Mouse (Mus musculus) lung, embryonic 14.5 days (tissue): ENCODE results near the gene Tnfrsf11a. TPM values are rescaled to one million over a fixed set of nuclear protein-coding genes. Genes with fewer than 3 reads are reported as not detected.

Source experiments
- ATAC-seq: fragments of 200-750 bp; cut with Nextera tagmentation; 2 replicates; pipeline ENCODE4 v1.8.0; 2017; ENCODE audit warnings: mild to moderate bottlenecking, moderate TSS enrichment, moderate library complexity; ENCODE audit not compliant: insufficient read depth
- DNase-seq: peaks from one replicate; pipeline ENCODE4 v3.0.0-alpha.2; 2015
- H3K27ac ChIP-seq: fragments of 300-500 bp; sonication (generic); 2 replicates; pipeline ENCODE4 v1.5.1; 2014; ENCODE audit warnings: low read depth, mild to moderate bottlenecking, moderate library complexity
- H3K27me3 ChIP-seq: fragments of 300-500 bp; sonication (generic); 2 replicates; pipeline ENCODE4 v1.6.1; 2014; ENCODE audit warnings: low read length, control low read depth; ENCODE audit not compliant: insufficient read depth
- H3K36me3 ChIP-seq: fragments of 300-500 bp; sonication (generic); 2 replicates; pipeline ENCODE4 v1.6.1; 2014; ENCODE audit warnings: control low read depth; ENCODE audit not compliant: insufficient read depth
- H3K4me1 ChIP-seq: fragments of 300-500 bp; sonication (generic); 2 replicates; pipeline ENCODE4 v1.6.1; 2014; ENCODE audit warnings: antibody characterized with exemption, control low read depth; ENCODE audit not compliant: insufficient read depth
- H3K4me2 ChIP-seq: fragments of 300-500 bp; sonication (generic); 2 replicates; pipeline ENCODE4 v1.6.1; 2014; ENCODE audit warnings: mild to moderate bottlenecking
- H3K4me3 ChIP-seq: fragments of 300-500 bp; sonication (generic); 2 replicates; pipeline ENCODE4 v1.5.1; 2014; ENCODE audit warnings: low read depth, low read length
- H3K9ac ChIP-seq: fragments of 300-500 bp; sonication (generic); 2 replicates; pipeline ENCODE4 v1.6.1; 2014
- H3K9me3 ChIP-seq: fragments of 300-500 bp; sonication (generic); 2 replicates; pipeline ENCODE4 v1.6.1; 2016; ENCODE audit warnings: low read depth, low read length, control low read depth
- CTCF ChIP-seq: IDR thresholded peaks from 2 replicates; pipeline ENCODE4 v1.5.1; 2016; ENCODE audit warnings: antibody characterized with exemption, low read depth
- WGBS: fragments of 180-500 bp; shearing (Covaris S2); extraction: QIAGEN DNeasy Blood & Tissue Kit; methylation state at CpG from one replicate; pipeline ENCODE4 v1.1.7; 2014; 5-methylcytosine and 5-hydroxymethylcytosine counted together
- polyA plus RNA-seq: library from polyadenylated mRNA; unstranded; fragments of >200 nt; fragmentation: Nextera tagmentation; extraction: Ambion mirVana; gene quantifications from 2 replicates; pipeline ENCODE4 v1.2.1, GENCODE M21; 2014

Tnfrsf11a gene
- polyA plus RNA-seq, 1 experiment from 2014 or later: 2.1 TPM

DNA sequence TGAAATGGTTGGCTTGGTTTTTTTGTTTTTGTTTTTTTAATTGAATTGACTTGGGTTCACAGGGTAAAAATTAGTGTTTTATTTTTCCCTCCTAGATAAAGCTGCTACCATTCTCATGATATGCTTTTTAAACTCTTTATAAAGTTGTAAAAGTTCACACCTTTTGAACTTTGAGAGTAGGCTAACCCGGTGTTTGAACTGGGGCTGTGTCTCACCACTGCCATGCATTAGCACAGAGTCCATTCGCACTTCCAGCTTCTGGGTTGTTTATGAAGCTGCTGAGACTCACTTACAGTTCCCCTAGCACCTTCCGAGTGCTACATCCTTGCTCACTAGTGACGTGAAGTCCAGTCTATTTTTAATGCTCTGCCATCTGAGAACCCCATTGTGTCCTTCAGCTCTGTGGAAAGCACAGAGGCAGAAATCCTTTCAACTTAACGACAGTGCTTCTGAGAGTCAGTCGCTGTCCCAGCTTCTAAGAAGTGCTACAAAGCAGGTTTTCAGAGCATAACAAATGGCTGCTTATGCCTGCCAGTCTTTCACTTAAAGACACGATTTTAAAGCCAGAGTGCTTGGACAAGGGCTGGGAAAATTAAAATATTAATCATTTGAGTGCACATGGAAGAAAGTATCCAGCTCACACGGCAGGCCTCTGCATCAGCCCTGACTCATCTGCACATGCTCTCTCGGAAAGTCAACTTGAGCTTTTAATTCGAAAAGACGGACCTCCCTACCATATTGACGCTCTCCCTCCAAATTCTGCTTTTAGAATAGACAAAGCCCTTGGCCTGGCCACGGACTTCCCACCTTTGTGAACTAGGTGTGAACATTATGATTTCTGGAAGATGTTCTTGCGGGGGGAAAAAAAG is 34.1 kb downstream of the Tnfrsf11a start:
- ATAC-seq: no peak
- no peak for TF ChIP-seq CTCF

DNA sequence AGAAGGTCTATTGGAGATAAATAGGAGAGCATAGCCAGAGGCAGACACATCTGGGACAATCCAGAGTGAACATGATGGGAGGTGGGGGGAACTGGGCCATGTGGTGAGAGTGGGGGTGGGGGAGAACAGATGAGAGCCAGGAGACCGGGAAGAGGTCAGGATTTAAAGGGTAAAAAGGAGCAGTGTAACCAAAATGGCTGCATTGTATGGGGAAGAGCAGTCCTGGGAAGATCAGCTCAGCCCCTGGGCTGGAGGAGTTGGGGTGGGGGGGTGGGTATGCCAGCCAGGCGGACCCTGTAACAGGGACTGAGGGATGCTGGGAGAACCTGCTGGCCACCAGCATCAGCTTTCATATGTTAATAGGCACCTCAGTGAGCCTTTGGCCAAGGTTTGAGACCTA is 34.8 kb downstream of the Tnfrsf11a start:
- Histone ChIP-seq H3K9me3 (no peaks in the 10 kb centered on the region), H3K9ac (no peak overlapping the region), H3K36me3 (no peaks in the 10 kb centered on the region), H3K4me3 (no peak overlapping the region), H3K27me3 (no peaks in the 10 kb centered on the region), H3K4me1 (no peaks in the 10 kb centered on the region; the same call in 1 of the 2 replicates), H3K27ac (no peak overlapping the region), H3K4me2 (no peak overlapping the region)
- no peak for ATAC-seq
- no peak for TF ChIP-seq CTCF
- DNase-seq: no peak
- WGBS: 74% methylated on average over 2 of the region's 2 CpGs

More for the DNA sequence above, 34.1 kb downstream of the Tnfrsf11a start:
- Histone ChIP-seq H3K4me2 (no peak overlapping the region), H3K9me3 (no peaks in the 10 kb centered on the region), H3K27ac (0 out of 2 replicates have a peak overlapping the region, but pooled peaks have one; percentile 6), H3K9ac (no peak overlapping the region), H3K27me3 (no peaks in the 10 kb centered on the region), H3K4me1 (no peaks in the 10 kb centered on the region; the same call in 1 of the 2 replicates), H3K4me3 (no peak overlapping the region), H3K36me3 (no peaks in the 10 kb centered on the region)
- DNase-seq: peak; percentile 8
- 54% methylated on average over 14 of the region's 14 CpGs for WGBS

DNA sequence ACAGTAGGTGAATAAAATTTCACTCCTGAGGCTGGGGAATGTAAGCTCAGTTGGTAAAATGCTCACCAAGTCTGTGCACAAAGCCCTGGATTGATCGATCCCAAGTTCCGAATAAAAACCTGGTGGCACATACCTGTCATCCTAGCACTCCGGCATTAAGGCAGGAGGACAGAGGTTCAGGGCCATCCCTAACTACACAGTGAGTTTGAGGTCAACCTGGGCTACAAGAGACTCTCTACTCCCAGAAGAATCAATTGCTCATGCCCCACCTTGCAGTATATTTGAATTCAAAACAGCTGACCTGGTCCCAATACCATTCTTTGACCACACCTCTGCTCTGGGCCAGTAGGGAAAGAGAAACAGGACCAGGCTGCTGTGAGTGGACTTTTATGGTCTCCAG is 35.2 kb downstream of the Tnfrsf11a start:
- DNase-seq: no peak
- no peaks in the 10 kb centered on the region for H3K9me3 ChIP-seq
- ATAC-seq: no peak
- H3K4me1 ChIP-seq: no peaks in the 10 kb centered on the region; the same call in 1 of the 2 replicates
- WGBS: 92% methylated on average over 3 of the region's 3 CpGs
- H3K4me2 ChIP-seq: no peak overlapping the region
- H3K27me3 ChIP-seq: no peaks in the 10 kb centered on the region
- no peak for TF ChIP-seq CTCF
- H3K36me3 ChIP-seq: no peaks in the 10 kb centered on the region
- no peak overlapping the region for H3K9ac ChIP-seq
- no peak overlapping the region for H3K4me3 ChIP-seq
- H3K27ac ChIP-seq: no peak overlapping the region

DNA sequence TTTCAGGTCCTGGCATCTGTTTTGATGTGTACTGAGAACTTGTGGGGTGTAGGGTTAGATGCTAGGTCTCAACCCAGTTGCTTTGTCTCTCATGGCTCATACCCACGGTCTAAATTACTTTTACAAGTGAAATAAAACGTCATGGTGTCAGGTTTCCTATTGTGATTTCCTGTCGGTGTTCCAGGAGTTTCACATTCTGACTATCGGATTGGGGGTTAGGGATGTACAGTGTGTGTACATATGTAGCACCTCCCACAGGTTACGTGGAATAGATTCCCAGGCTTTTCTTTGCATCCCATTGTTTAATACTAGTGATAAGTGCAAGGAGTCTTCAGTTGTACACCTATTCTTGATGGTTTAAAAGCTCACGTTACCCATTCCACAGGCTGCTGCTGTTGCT is 38.5 kb downstream of the Tnfrsf11a start:
- Histone ChIP-seq H3K4me3 (no peak overlapping the region), H3K9me3 (no peaks in the 10 kb centered on the region), H3K36me3 (no peaks in the 10 kb centered on the region), H3K9ac (no peak overlapping the region), H3K4me2 (no peak overlapping the region), H3K27me3 (no peaks in the 10 kb centered on the region), H3K27ac (no peak overlapping the region), H3K4me1 (no peaks in the 10 kb centered on the region)
- ATAC-seq: peak; percentile 25; the same call in 1 of the 2 replicates
- no peak for TF ChIP-seq CTCF
- 27% methylated on average over 6 of the region's 6 CpGs for WGBS
- DNase-seq: peak; percentile 27

DNA sequence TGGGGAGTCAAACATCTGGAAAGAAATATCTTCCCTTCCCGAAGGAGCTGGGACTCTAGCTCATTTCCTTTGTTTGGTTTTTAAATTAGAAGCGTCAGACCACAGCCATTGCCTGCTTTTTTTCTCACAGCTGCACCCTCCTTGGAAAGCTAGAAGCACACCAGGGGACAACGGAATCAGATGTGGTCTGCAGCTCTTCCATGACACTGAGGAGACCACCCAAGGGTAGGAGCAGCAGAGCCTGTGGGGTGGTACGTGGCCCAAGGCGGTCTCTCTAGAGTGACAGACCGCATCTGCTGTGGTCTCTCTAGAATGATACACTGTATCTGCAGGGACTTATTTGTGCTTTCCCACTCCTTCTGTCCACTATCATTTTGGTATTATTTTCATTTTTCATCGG is 39.2 kb downstream of the Tnfrsf11a start:
- Histone ChIP-seq H3K27ac (no peak overlapping the region), H3K4me3 (no peak overlapping the region), H3K9ac (no peak overlapping the region), H3K27me3 (no peaks in the 10 kb centered on the region), H3K4me2 (no peak overlapping the region), H3K4me1 (no peaks in the 10 kb centered on the region), H3K9me3 (no peaks in the 10 kb centered on the region), H3K36me3 (no peaks in the 10 kb centered on the region)
- DNase-seq (peak; percentile 47), ATAC-seq (peak; percentile 79)
- 48% methylated on average over 7 of the region's 7 CpGs for WGBS
- TF ChIP-seq CTCF: no peak

DNA sequence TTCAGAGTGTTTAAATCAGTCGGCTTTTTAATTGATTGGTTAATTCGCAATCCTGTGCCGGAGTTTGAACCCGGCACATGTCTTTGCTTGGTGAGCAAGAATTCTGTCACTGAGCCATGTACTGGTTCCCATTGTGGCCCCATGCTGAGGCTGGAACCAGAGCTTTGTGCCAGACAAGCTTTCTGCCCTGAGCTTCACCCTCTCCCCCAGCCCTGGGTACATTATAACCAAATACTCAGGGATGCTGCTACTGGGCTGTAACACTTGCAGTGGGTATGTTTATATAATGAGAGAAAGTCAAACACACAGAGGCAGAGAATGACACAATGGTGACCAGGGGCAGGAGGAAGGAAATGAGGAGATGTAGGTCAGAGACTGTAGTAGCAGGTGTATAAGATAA is 43.8 kb downstream of the Tnfrsf11a start:
- no peaks in the 10 kb centered on the region for H3K4me1 ChIP-seq
- DNase-seq (no peak), ATAC-seq (no peak)
- no peaks in the 10 kb centered on the region for H3K36me3 ChIP-seq
- no peaks in the 10 kb centered on the region for H3K27me3 ChIP-seq
- no peak for TF ChIP-seq CTCF
- no peak overlapping the region for H3K4me2 ChIP-seq
- H3K27ac ChIP-seq: no peak overlapping the region
- no peaks in the 10 kb centered on the region for H3K9me3 ChIP-seq
- H3K4me3 ChIP-seq: no peak overlapping the region
- WGBS: 93% methylated on average over 4 of the region's 4 CpGs
- H3K9ac ChIP-seq: no peak overlapping the region

DNA sequence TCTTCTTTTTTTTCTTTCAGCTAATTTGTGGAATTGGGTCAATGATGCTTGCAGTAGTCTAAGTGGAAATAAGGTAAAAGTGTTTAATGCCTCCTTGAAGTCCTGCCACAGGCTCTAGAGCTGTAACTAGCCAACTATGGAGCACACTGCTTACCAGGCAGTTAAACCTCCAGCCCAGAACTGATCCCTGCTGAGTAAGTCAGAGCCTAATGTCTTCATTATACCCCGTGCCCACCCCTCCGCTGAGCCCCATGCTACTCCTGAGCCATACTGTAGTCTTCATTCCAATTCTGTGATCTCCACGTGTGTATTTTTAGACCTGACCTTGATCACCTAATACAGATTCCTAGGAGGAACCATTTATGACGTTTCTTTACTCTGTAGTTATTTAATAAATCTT is 44.5 kb downstream of the Tnfrsf11a start:
- no peak overlapping the region for H3K9ac ChIP-seq
- DNase-seq: no peak
- H3K4me1 ChIP-seq: no peaks in the 10 kb centered on the region
- H3K36me3 ChIP-seq: no peaks in the 10 kb centered on the region
- TF ChIP-seq CTCF: no peak
- H3K4me3 ChIP-seq: no peak overlapping the region
- no peaks in the 10 kb centered on the region for H3K9me3 ChIP-seq
- 66% methylated on average over 4 of the region's 4 CpGs for WGBS
- no peak overlapping the region for H3K4me2 ChIP-seq
- no peak for ATAC-seq
- H3K27me3 ChIP-seq: no peaks in the 10 kb centered on the region
- no peak overlapping the region for H3K27ac ChIP-seq
